11 mouse cellular contexts compared by ENCODE assay signal in the genomic region with DNA sequence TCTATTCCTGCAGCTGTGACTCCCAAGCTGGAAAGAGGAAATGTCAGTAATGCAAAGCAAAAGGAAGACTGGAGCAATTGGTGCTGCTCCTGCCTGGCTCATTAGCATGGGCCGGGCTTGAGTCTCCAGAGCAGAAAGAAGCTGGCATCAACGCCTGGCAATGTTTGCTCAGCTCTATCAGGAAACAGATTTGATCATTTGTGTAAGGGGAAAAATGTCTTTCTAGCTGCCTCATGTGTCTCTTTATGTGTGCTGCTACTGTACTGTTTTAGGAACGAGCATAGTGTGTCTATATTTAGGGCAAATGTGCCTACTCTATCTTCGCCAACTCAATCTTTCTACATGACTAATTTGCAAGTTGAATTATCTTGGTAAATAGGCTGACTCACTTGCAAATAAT.
A peak's percentile ranks its signal among the peaks of the same experiment; 100 is the strongest.
DNase-seq lines count a peak whose midpoint lies in the region; ATAC-seq and TF ChIP-seq lines count a peak whose summit lies in the region.
"Had no signal": no experiment of that assay in that cellular context is flagged by ENCODE, and none has a peak within 500 bp of the region (broad histone marks: within the 10 kb centered on the region; RNA-seq: fewer than 3 reads in every experiment).

No protein-coding gene starts in this region.

- H3K9me3 ChIP-seq in forebrain, embryonic 15.5 days: no peaks in the 10 kb centered on the region
- H3K9me3 ChIP-seq in forebrain, embryonic 11.5 days (ENCODE audit: control insufficient read depth, low read length): no peaks in the 10 kb centered on the region
- no peaks in the 10 kb centered on the region for H3K9me3 ChIP-seq in forebrain, embryonic 16.5 days (ENCODE audit: control insufficient read depth, low read length)
- H3K9me3 ChIP-seq in intestine, postnatal 0 days (ENCODE audit: control insufficient read depth): no peaks in the 10 kb centered on the region
- H3K9me3 ChIP-seq: liver, embryonic 13.5 days; stomach, embryonic 15.5 days had no signal

- 33% methylated on average over 4 of the region's 4 CpGs for WGBS in forebrain, embryonic 15.5 days
- WGBS in forebrain, embryonic 11.5 days: 83% methylated on average over 4 of the region's 4 CpGs
- 27% methylated on average over 4 of the region's 4 CpGs for WGBS in forebrain, embryonic 16.5 days
- 56% methylated on average over 4 of the region's 4 CpGs for WGBS in intestine, postnatal 0 days

- H3K4me2 ChIP-seq in forebrain, embryonic 15.5 days (replicated peaks): no peak overlapping the region
- no peak overlapping the region for H3K4me2 ChIP-seq in forebrain, embryonic 11.5 days (ENCODE audit: low read depth, low read length, severe bottlenecking)
- no peak overlapping the region for H3K4me2 ChIP-seq in forebrain, embryonic 16.5 days (ENCODE audit: low read length)
- H3K4me2 ChIP-seq in intestine, postnatal 0 days (replicated peaks; ENCODE audit: low read depth): no peak overlapping the region
- H3K4me2 ChIP-seq: liver, embryonic 13.5 days; stomach, embryonic 15.5 days had no signal

- H3K36me3 ChIP-seq in forebrain, embryonic 15.5 days: no peaks in the 10 kb centered on the region
- H3K36me3 ChIP-seq in forebrain, embryonic 11.5 days (ENCODE audit: control insufficient read depth, insufficient read depth, low read length): no peaks in the 10 kb centered on the region
- H3K36me3 ChIP-seq in forebrain, embryonic 16.5 days (ENCODE audit: control insufficient read depth, insufficient read depth): no peaks in the 10 kb centered on the region
- H3K36me3 ChIP-seq in intestine, postnatal 0 days (ENCODE audit: control insufficient read depth, insufficient read depth): no peaks in the 10 kb centered on the region
- H3K36me3 ChIP-seq: liver, embryonic 13.5 days; stomach, embryonic 15.5 days had no signal

- H3K9ac ChIP-seq in forebrain, embryonic 15.5 days (replicated peaks): no peak overlapping the region
- no peak overlapping the region for H3K9ac ChIP-seq in forebrain, embryonic 11.5 days (ENCODE audit: low read length)
- H3K9ac ChIP-seq in forebrain, embryonic 16.5 days (replicated peaks; ENCODE audit: low read depth, low read length): no peak overlapping the region
- no peak overlapping the region for H3K9ac ChIP-seq in intestine, postnatal 0 days (ENCODE audit: low read depth, low read length)
- H3K9ac ChIP-seq: liver, embryonic 13.5 days; stomach, embryonic 15.5 days had no signal

- H3K4me3 ChIP-seq in forebrain, embryonic 15.5 days: no peak overlapping the region
- H3K4me3 ChIP-seq in forebrain, embryonic 11.5 days (ENCODE audit: low read depth, low read length): no peak overlapping the region
- no peak overlapping the region for H3K4me3 ChIP-seq in forebrain, embryonic 16.5 days (replicated peaks; ENCODE audit: low read length)
- no peak overlapping the region for H3K4me3 ChIP-seq in intestine, postnatal 0 days (ENCODE audit: low read depth, low read length)
- H3K4me3 ChIP-seq: liver, embryonic 13.5 days; stomach, embryonic 15.5 days had no signal

- TF ChIP-seq CTCF in intestine, postnatal 0 days (IDR thresholded peaks at IDR 0.05; ENCODE audit: low read depth): no peak

- H3K4me1 ChIP-seq in forebrain, embryonic 15.5 days: peaks cover 6% of the 10 kb centered on the region
- H3K4me1 ChIP-seq in forebrain, embryonic 11.5 days (replicated peaks; ENCODE audit: control insufficient read depth, insufficient read depth, low read length): no peaks in the 10 kb centered on the region
- H3K4me1 ChIP-seq in forebrain, embryonic 16.5 days (replicated peaks; ENCODE audit: control insufficient read depth, insufficient read depth, low read length): peaks cover 7% of the 10 kb centered on the region
- H3K4me1 ChIP-seq in intestine, postnatal 0 days (replicated peaks; ENCODE audit: control insufficient read depth, insufficient read depth, low read length): no peaks in the 10 kb centered on the region
- H3K4me1 ChIP-seq: liver, embryonic 13.5 days; stomach, embryonic 15.5 days had no signal

- DNase-seq in forebrain, embryonic 11.5 days (ENCODE audit: low spot score): no peak
- DNase-seq in layer of hippocampus, adult 9-11 months: peak; percentile 83
- DNase-seq in right cerebral cortex, adult 18-20 months: peak; percentile 62
- DNase-seq in spleen, postnatal 36 days (ENCODE audit: low spot score in 2 of 2): no peak
- DNase-seq in thymus, postnatal 0 days (ENCODE audit: low spot score): no peak
- DNase-seq: kidney, adult 8-10 months; liver, embryonic 13.5 days had no signal

- peak overlapping the region; percentile 25 for H3K27ac ChIP-seq in forebrain, embryonic 15.5 days (replicated peaks)
- H3K27ac ChIP-seq in forebrain, embryonic 11.5 days (ENCODE audit: low read depth, low read length): no peak overlapping the region
- H3K27ac ChIP-seq in forebrain, embryonic 16.5 days (ENCODE audit: low read length): peak overlapping the region; percentile 60
- H3K27ac ChIP-seq in intestine, postnatal 0 days (ENCODE audit: low read depth, low read length): no peak overlapping the region
- H3K27ac ChIP-seq: liver, embryonic 13.5 days; stomach, embryonic 15.5 days had no signal

- no peaks in the 10 kb centered on the region for H3K27me3 ChIP-seq in forebrain, embryonic 15.5 days
- no peaks in the 10 kb centered on the region for H3K27me3 ChIP-seq in forebrain, embryonic 11.5 days (ENCODE audit: control insufficient read depth, insufficient read depth, low read length)
- no peaks in the 10 kb centered on the region for H3K27me3 ChIP-seq in forebrain, embryonic 16.5 days (replicated peaks; ENCODE audit: control insufficient read depth, insufficient read depth, low read length)
- H3K27me3 ChIP-seq in intestine, postnatal 0 days (replicated peaks; ENCODE audit: control insufficient read depth, insufficient read depth, low read length): no peaks in the 10 kb centered on the region
- H3K27me3 ChIP-seq: liver, embryonic 13.5 days; stomach, embryonic 15.5 days had no signal

- ATAC-seq in forebrain, embryonic 15.5 days (replicated peaks): peak; percentile 85
- ATAC-seq in forebrain, embryonic 11.5 days (replicated peaks; ENCODE audit: low FRiP score): no peak
- ATAC-seq in forebrain, embryonic 16.5 days: peak; percentile 88
- ATAC-seq in intestine, postnatal 0 days: no peak

Comparison
In these comparisons a context has a peak if more than half of its experiments do, and no peak if none do; other contexts are left out.
1. ATAC-seq: peak in forebrain, embryonic 15.5 days (single experiment) and forebrain, embryonic 16.5 days (single experiment); none in forebrain, embryonic 11.5 days (single experiment) and intestine, postnatal 0 days (single experiment).
2. H3K27ac ChIP-seq: peak in forebrain, embryonic 15.5 days (single experiment) and forebrain, embryonic 16.5 days (single experiment); none in forebrain, embryonic 11.5 days (single experiment) and intestine, postnatal 0 days (single experiment).
3. DNase-seq: peak in layer of hippocampus, adult 9-11 months (single experiment) and right cerebral cortex, adult 18-20 months (single experiment); none in forebrain, embryonic 11.5 days (single experiment), spleen, postnatal 36 days (0 of 2) and thymus, postnatal 0 days (single experiment).